Mouse (Mus musculus) CD4-positive helper T cell, adult 2 months (primary cell): ENCODE data around the gene Gm20498.
"Not testable (repeated sequence)": the region's sequence is repeated elsewhere in the genome, so short reads cannot be mapped to it uniquely, and the experiment has no call there.

Experiments used
- DNase-seq: peaks from one replicate; pipeline ENCODE4 v3.0.0-alpha.2; 2012; ENCODE audit warnings: low read depth, missing footprints, low spot score

The Gm20498 gene

DNA sequence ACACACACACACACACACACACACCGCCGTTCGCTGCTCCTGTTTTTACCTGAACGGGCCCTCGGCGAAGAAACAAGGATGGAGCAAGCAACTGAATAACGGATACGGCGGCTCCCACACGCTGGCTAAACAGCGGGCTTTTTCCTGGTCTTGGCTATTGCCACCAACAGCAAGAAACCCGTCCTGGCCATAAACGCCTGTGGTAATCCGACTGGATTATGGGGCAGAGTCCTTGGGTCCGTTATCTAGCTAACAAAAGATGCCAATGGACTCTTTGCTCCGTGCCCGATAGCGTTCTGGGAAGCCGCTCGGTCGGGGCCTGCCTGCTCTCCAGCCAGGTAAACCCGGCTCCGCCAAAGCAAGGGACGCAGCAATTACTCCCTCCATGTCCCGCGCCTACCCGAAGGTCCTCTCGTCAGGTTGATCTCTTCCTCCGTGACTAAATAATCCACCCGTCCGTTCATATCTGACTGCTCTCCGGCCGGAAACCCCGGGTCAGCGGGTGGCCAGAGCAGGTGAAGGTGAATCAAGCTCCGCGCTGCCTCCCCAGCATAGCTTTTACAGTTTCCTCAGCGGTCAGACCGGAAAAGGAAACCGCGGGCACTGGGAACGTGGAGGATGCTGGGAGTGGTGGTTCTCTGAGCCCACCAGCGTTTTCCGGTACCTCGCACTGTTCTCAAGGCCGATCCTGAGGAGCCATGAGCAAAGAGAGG, at the start of gene Gm20498, which contains the start of gene Synj2bp:
Gm20498 (minus strand) TSS at position 590 of the 713 bp plus-strand sequence.
Synj2bp (minus strand) TSS at position 596 of the 713 bp plus-strand sequence.
- DNase-seq, result peak; percentile 82

- DNase-seq, result no peak
Observed at GRCm38 (mm10) chr12:81568374-81568773, 35.7 kb upstream of the Gm20498 start, which contains the start of gene Adam21. Adam21 (minus strand) TSS chr12:81568474.

GRCm38 (mm10) chr12:81567931-81568330, 35.2 kb upstream of the Gm20498 start:
- no peak for DNase-seq

DNA sequence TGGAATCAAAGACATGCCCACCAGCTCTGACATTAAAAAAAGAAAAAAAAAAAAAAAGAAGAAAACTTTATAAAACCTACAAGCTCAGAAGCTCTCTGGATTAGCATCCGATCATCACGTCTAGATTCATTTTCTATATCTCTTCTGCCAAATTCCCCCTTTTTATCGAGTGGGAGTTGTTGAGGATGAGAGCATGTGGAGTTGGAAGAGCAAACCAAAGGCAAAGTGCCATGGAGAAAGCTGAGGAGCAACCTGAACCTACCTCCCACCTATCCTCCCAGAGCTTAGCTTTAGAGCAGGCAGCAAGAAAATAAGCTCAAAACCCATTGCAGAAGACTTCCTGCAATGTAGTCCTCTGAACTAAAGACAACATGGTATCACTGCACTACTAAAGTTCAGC, 31.5 kb upstream of the Gm20498 start:
- no peak for DNase-seq

DNA sequence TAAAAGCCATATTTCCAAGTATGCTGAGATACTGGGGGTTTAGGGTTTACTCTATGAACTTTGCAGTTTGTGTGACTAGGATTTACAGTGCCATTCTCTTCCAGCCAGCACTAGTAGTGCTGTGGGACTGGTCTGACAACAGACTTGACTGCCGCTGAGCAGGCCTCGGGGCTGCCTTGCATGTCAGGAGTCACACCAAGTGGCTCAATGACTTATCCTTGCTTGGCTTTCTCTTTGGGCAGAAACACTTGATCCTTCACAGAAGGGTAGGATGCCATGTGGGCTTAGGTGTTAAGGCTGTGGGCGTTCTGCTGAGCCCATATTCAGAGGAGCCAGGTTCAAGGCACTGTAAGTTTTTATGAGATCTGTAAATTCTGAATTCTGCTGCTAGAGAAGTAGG, 16.6 kb upstream of the Gm20498 start:
- DNase-seq, result no peak

- DNase-seq, result no peak
Observed at GRCm38 (mm10) chr12:81547163-81547562, 14.5 kb upstream of the Gm20498 start.

- DNase-seq, result no peak
Observed at GRCm38 (mm10) chr12:81533029-81533419, 319 bp upstream of the Gm20498 start.

DNA sequence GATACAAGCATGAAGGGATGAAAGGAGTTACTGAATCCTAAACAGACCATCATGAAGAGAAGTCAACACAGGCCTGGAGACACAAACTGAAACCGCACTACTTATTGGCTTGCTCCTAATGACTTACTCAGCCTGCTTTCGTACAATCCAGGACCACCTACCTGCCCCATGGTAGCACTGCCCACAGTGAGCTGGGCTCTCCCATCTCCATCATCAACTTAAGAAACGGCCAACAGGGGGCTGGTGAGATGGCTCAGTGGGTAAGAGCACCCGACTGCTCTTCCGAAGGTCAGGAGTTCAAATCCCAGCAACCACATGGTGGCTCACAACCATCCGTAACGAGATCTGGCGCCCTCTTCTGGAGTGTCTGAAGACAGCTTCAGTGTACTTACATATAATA, 2.1 kb downstream of the Gm20498 start:
- not testable (repeated sequence) for DNase-seq

DNA sequence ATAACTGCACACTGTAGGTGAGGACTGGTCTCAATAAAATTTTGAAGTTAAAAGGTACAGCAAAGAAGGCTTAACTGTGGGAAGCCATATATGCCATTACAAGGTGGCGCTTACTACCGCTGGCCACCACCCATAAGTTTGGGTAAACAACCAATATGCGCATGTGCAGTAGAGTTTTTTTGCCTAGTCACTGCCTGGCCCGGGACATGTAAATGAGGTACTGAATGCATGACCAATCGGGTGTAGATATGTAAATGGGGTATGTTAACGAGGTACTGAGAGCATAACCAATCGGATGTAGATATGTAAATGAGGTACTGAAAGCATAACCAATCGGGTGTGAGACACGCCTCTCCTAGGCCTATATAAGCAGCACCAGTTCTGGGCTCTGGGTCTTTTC, 35.8 kb downstream of the Gm20498 start:
- not testable (repeated sequence) for DNase-seq

DNA sequence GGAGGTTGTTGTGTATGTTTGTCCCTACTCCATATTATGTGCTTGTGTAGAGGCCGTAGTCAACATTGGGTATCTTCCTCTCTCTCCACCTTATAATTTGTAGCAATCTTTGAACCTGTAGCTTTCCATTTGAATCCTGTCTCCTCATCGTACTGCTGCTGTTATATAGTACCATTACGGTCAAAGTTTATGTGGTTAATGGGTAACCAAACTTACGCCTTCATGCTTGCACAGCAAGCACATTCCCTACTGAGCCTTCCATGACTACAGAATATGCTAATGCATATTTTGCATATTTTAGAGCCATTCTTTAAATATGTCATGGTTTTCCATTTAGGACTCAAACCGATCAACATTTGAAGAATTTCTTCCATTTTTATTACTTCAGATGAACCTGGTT, 42.2 kb downstream of the Gm20498 start:
- DNase-seq, result no peak

- DNase-seq, result peak; percentile 3
Observed at GRCm38 (mm10) chr12:81485311-81485710, 47.4 kb downstream of the Gm20498 start.

- DNase-seq, result peak; percentile 93
Observed at GRCm38 (mm10) chr12:81484727-81485191, 47.9 kb downstream of the Gm20498 start, which contains the start of gene Cox16. Cox16 (minus strand) TSS chr12:81485127.

DNA sequence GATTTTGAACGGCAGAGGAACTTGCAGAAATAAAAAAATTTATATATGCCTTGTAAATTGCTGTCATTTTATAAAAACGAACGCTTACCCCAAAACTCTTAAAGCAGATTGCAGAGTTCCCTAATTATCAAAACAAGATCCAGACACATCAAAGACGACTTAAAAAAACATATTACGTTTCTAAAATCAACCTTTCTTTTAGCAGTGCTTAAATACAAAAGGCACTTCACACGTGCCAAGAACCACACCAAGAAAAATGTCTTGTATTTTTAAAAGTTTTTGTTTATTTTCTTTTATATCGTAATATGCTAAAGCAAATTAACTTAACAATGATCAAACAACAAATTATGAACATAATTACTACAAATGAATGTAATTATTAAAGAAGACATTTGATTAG, 48.5 kb downstream of the Gm20498 start:
- no peak for DNase-seq

DNA sequence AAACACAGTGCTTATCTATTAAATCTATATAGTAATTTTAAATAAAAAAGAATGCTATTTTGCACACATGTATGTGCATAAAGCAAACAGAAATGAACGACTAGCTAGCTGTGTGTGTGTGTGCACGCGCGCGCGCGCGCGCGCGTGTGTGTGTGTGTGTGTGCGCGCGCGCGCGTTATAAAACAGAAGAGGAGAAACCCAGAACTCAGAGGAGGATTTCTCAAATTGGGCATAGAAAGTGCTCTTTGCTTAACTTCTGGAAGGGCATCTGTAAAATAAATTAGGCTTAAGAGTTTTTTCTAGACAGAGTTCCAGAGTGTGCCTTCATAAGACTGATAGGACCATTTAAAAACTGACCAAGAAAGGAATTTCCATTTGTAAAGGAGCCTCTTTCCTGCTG, 49.0 kb downstream of the Gm20498 start:
- DNase-seq, result peak; percentile 69

DNA sequence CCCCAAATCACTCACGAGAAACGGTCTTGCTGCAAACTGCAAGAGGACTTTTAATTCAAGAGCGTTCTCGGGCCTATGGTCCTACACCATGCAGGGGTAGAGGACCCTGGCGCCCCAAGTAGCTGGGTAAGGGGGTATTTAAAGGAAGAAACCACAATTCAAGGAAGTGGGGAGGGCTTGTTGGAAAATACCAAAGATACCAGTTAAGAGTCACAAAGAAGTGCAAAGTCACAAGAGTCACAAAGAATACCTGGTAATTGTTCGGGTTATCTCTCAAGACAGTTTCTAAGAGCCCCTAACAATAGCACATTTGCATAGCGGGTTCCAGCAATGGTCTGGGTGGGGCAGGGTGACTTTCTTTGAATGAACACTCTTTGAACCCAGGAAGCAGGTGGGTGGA, 73.7 kb downstream of the Gm20498 start:
- DNase-seq, result not testable (repeated sequence)

DNA sequence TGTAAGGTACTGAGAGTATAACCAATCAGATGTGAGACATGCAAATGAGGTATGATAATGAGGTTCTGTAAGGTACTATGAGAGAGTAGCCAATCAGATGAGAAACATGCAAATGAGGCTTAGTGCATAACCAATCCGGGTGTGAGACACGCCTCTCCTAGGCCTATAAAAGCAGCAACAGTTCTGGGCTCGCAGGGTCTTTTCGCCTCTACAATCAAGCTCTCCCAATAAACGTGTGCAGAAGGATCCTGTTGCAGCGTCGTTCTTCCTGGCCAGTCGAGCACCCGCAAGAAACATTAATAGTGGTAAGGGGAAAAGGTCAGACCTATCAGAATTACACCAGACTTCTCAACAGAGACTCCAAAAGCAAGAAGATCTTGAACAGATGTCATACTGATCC, 93.7 kb downstream of the Gm20498 start:
- not testable (repeated sequence) for DNase-seq

DNA sequence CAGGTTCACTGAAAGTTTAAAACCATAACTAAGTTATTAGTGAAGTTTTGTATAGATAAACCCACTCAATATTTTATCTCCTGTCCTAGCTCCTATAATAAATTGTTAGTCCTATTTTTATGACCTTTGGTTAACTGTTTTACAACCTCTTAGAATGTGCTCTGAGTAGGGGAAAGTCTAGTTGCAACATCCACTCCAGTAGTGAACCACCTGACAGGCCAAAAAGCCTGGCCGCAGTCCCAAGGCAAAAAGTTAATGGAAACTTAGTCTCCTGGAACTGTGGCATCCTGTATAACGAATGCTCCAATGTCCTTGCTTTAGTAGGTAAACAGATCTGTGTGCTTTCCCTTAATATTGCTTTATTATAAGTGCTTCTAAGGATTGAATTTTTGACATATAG, 97.9 kb downstream of the Gm20498 start:
- DNase-seq, result not testable (repeated sequence)

GRCm38 (mm10) chr12:81421846-81422245, 110.9 kb downstream of the Gm20498 start, which contains the start of gene Adam4:
Adam4 (minus strand) TSS chr12:81421946.
- DNase-seq, result no peak

GRCm38 (mm10) chr12:81413211-81413610, 119.5 kb downstream of the Gm20498 start:
- DNase-seq, result no peak

DNA sequence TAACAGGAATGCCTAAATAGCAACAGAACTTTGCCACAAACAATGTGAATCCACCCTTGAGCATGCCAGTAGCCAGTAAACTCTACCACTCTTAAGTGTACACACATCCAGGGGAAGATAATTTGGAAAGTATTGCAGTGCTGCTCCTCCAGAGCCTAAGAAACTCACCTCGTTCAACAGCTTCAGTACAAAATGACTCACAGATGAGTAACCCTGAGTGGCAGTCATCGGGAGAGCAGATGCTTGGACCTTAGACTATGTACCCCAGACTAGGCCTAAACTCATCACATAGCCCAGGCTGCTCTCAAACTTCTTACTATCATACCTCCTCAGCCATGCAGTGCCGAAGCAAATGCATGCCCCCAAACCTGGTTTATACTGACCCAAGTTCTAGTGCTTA, 123.7 kb downstream of the Gm20498 start:
- DNase-seq, result no peak

- DNase-seq, result peak; percentile 24
Observed at GRCm38 (mm10) chr12:81402187-81402586, 130.5 kb downstream of the Gm20498 start.

GRCm38 (mm10) chr12:81379364-81379763, 153.3 kb downstream of the Gm20498 start, which contains the start of gene Gm4787:
Gm4787 (minus strand) TSS chr12:81379464.
- DNase-seq, result not testable (repeated sequence)

GRCm38 (mm10) chr12:81333841-81334240, 198.9 kb downstream of the Gm20498 start:
- no peak for DNase-seq
